Mouse (Mus musculus): ENCODE measurements around the gene Ctnnd2.

Ctnnd2 gene

GRCm38 (mm10) chr15:30867429-30867828 is 695.0 kb downstream of the Ctnnd2 start:
- DNase-seq (ENCODE audit: extremely low read depth, low read depth) = no peak

- DNase-seq (ENCODE audit: extremely low read depth, low read depth) = no peak
Measured at GRCm38 (mm10) chr15:30869673-30870512, 697.5 kb downstream of the Ctnnd2 start.

GRCm38 (mm10) chr15:30875523-30875922 is 703.1 kb downstream of the Ctnnd2 start:
- DNase-seq (ENCODE audit: extremely low read depth, low read depth) = no peak

GRCm38 (mm10) chr15:30884692-30885334 is 712.4 kb downstream of the Ctnnd2 start:
- DNase-seq (ENCODE audit: extremely low read depth, low read depth) = no peak

GRCm38 (mm10) chr15:30885410-30885809 is 713.0 kb downstream of the Ctnnd2 start:
- DNase-seq (ENCODE audit: extremely low read depth, low read depth) = no peak

- no peak for DNase-seq (ENCODE audit: extremely low read depth, low read depth)
Measured at GRCm38 (mm10) chr15:30887559-30887958, 715.2 kb downstream of the Ctnnd2 start.

GRCm38 (mm10) chr15:30891986-30892385 is 719.6 kb downstream of the Ctnnd2 start:
- DNase-seq (ENCODE audit: extremely low read depth, low read depth) = no peak

- no peak for DNase-seq (ENCODE audit: extremely low read depth, low read depth)
Measured at GRCm38 (mm10) chr15:30895063-30895462, 722.7 kb downstream of the Ctnnd2 start.

- no peak for DNase-seq (ENCODE audit: extremely low read depth, low read depth)
Measured at GRCm38 (mm10) chr15:30897342-30897741, 724.9 kb downstream of the Ctnnd2 start.

- no peak for DNase-seq (ENCODE audit: extremely low read depth, low read depth)
Measured at GRCm38 (mm10) chr15:30908027-30908426, 735.6 kb downstream of the Ctnnd2 start.

- DNase-seq (ENCODE audit: extremely low read depth, low read depth) = no peak
Measured at GRCm38 (mm10) chr15:30913360-30913759, 741.0 kb downstream of the Ctnnd2 start.

GRCm38 (mm10) chr15:30925838-30926237 is 753.4 kb downstream of the Ctnnd2 start:
- no peak for DNase-seq (ENCODE audit: extremely low read depth, low read depth)

- no peak for DNase-seq (ENCODE audit: extremely low read depth, low read depth)
Measured at GRCm38 (mm10) chr15:30927632-30928031, 755.2 kb downstream of the Ctnnd2 start.

GRCm38 (mm10) chr15:30931906-30932305 is 759.5 kb downstream of the Ctnnd2 start:
- no peak for DNase-seq (ENCODE audit: extremely low read depth, low read depth)

- no peak for DNase-seq (ENCODE audit: extremely low read depth, low read depth)
Measured at GRCm38 (mm10) chr15:30945863-30946262, 773.5 kb downstream of the Ctnnd2 start.

GRCm38 (mm10) chr15:30958513-30958912 is 786.1 kb downstream of the Ctnnd2 start:
- DNase-seq (ENCODE audit: extremely low read depth, low read depth) = no peak

- DNase-seq (ENCODE audit: extremely low read depth, low read depth) = no peak
Measured at GRCm38 (mm10) chr15:30962421-30963160, 790.2 kb downstream of the Ctnnd2 start.

- no peak for DNase-seq (ENCODE audit: extremely low read depth, low read depth)
Measured at GRCm38 (mm10) chr15:30964046-30964445, 791.7 kb downstream of the Ctnnd2 start.

GRCm38 (mm10) chr15:30964865-30965679 is 792.7 kb downstream of the Ctnnd2 start:
- DNase-seq (ENCODE audit: extremely low read depth, low read depth) = no peak

- no peak for DNase-seq (ENCODE audit: extremely low read depth, low read depth)
Measured at GRCm38 (mm10) chr15:30966826-30967225, 794.4 kb downstream of the Ctnnd2 start.

GRCm38 (mm10) chr15:30974436-30974835 is 802.0 kb downstream of the Ctnnd2 start:
- DNase-seq (ENCODE audit: extremely low read depth, low read depth) = no peak
